Mouse (Mus musculus) MEL (cell line): ENCODE results near the gene Pard3b. TPM values are rescaled to one million over a fixed set of nuclear protein-coding genes. Genes with fewer than 3 reads are reported as not detected.

Experiments
- DNase-seq: peaks from one replicate; pipeline ENCODE4 v3.0.0; 2011; ENCODE audit warnings: low read depth, low spot score
- H3K27ac ChIP-seq: 2 replicates; pipeline ENCODE4 v1.5.1; 2012; ENCODE audit warnings: low read depth, mild to moderate bottlenecking, control low read depth, low read length, moderate library complexity; ENCODE audit not compliant: control insufficient read depth
- H3K27me3 ChIP-seq, 2 experiments: fragments of 150-350 bp in 1 of 2; sonication (generic) in 1 of 2; 2 replicates each; pipeline ENCODE4 v1.6.1; 2012; ENCODE audit warnings: low read length in 2 of 2, mild to moderate bottlenecking in 2 of 2, improper control_type of control experiment in 1 of 2, moderate library complexity in 1 of 2; ENCODE audit not compliant: insufficient read depth in 2 of 2, control insufficient read depth in 1 of 2
- H3K36me3 ChIP-seq, 2 experiments: 2 replicates each; pipeline ENCODE4 v1.6.1; 2012 to 2014; ENCODE audit warnings: low read length in 2 of 2, improper control_type of control experiment in 1 of 2, inconsistent platforms in 1 of 2, mild to moderate bottlenecking in 1 of 2; ENCODE audit not compliant: insufficient read depth in 2 of 2, control insufficient read depth in 1 of 2
- H3K4me1 ChIP-seq, 2 experiments: fragments of 150-350 bp in 1 of 2; sonication (generic) in 1 of 2; 2 replicates each; pipeline ENCODE4 v1.6.1; 2012; ENCODE audit warnings: low read length in 2 of 2, improper control_type of control experiment in 1 of 2, mild to moderate bottlenecking in 1 of 2; ENCODE audit not compliant: insufficient read depth in 2 of 2, control insufficient read depth in 1 of 2
- H3K4me3 ChIP-seq, 2 experiments: fragments of 150-350 bp in 1 of 2; sonication (generic) in 1 of 2; 2 replicates each; pipeline ENCODE4 v1.5.1; 2012; ENCODE audit warnings: low read depth in 2 of 2, low read length in 2 of 2, mild to moderate bottlenecking in 2 of 2, moderate library complexity in 2 of 2, control low read depth in 1 of 2, improper control_type of control experiment in 1 of 2; ENCODE audit not compliant: control insufficient read depth in 1 of 2, insufficient read depth in 1 of 2
- H3K79me2 ChIP-seq: 2 replicates; pipeline ENCODE4 v1.6.1; 2012; ENCODE audit warnings: mild to moderate bottlenecking, low read length, moderate library complexity; ENCODE audit not compliant: control insufficient read depth, poor library complexity, insufficient read depth
- H3K9ac ChIP-seq: 2 replicates; pipeline ENCODE4 v1.6.1; 2012; ENCODE audit warnings: low read depth, mild to moderate bottlenecking, control low read depth, low read length, moderate library complexity; ENCODE audit not compliant: control insufficient read depth, poor library complexity, severe bottlenecking
- H3K9me3 ChIP-seq: fragments of 150-350 bp; sonication (generic); replicated peaks from 2 replicates; pipeline ENCODE4 v1.6.1; 2012; ENCODE audit warnings: mild to moderate bottlenecking, low read length, improper control_type of control experiment, moderate library complexity; ENCODE audit not compliant: insufficient read depth
- BHLHE40 ChIP-seq: IDR thresholded peaks from 2 replicates; pipeline ENCODE4 v1.6.1; 2012; ENCODE audit warnings: low read depth, mild to moderate bottlenecking, inconsistent platforms, low read length, improper control_type of control experiment, borderline replicate concordance
- CHD1 ChIP-seq: IDR thresholded peaks from 2 replicates; pipeline ENCODE4 v1.6.1; 2012; ENCODE audit warnings: low read depth, mild to moderate bottlenecking, inconsistent platforms, low read length, improper control_type of control experiment
- EP300 ChIP-seq, 2 experiments: IDR thresholded peaks; 2 replicates each; pipeline ENCODE4 v1.6.1; 2011; ENCODE audit warnings: improper control_type of control experiment in 2 of 2, low read length in 2 of 2, low read depth in 1 of 2, mild to moderate bottlenecking in 1 of 2
- KAT2A ChIP-seq: conservative IDR thresholded peaks from 2 replicates; pipeline ENCODE4 v1.6.1; 2012; ENCODE audit warnings: low read depth, low read length, improper control_type of control experiment, inconsistent platforms
- MAX ChIP-seq: IDR thresholded peaks from 2 replicates; pipeline ENCODE4 v1.6.1; 2011; ENCODE audit warnings: low read length, improper control_type of control experiment
- MEF2A ChIP-seq: IDR thresholded peaks from 2 replicates; pipeline ENCODE4 v1.6.1; 2014; ENCODE audit warnings: low read depth, mild to moderate bottlenecking, inconsistent platforms, low read length, improper control_type of control experiment; ENCODE audit not compliant: poor library complexity, insufficient replicate concordance, severe bottlenecking; ENCODE audit errors: extremely low read depth
- MYB ChIP-seq: IDR thresholded peaks from 2 replicates; pipeline ENCODE4 v1.6.1; 2011; ENCODE audit warnings: mild to moderate bottlenecking, low read depth, low read length, improper control_type of control experiment
- NRF1 ChIP-seq: IDR thresholded peaks from 2 replicates; pipeline ENCODE4 v1.6.1; 2014; ENCODE audit warnings: low read depth, mild to moderate bottlenecking, inconsistent platforms, low read length, improper control_type of control experiment, moderate library complexity; ENCODE audit not compliant: poor library complexity, insufficient read depth, severe bottlenecking
- POLR2AphosphoS2 ChIP-seq: IDR thresholded peaks from 2 replicates; pipeline ENCODE4 v1.6.1; 2011; ENCODE audit warnings: low read length, improper control_type of control experiment
- POLR2AphosphoS5 ChIP-seq: IDR thresholded peaks from 2 replicates; pipeline ENCODE4 v1.6.1; 2012; ENCODE audit warnings: low read depth, borderline replicate concordance, mild to moderate bottlenecking, inconsistent platforms, low read length, moderate library complexity, mixed read lengths
- RAD21 ChIP-seq: IDR thresholded peaks from 2 replicates; pipeline ENCODE4 v1.6.1; 2011; ENCODE audit warnings: mild to moderate bottlenecking, low read depth, low read length, improper control_type of control experiment
- SIN3A ChIP-seq: IDR thresholded peaks from 2 replicates; pipeline ENCODE4 v1.6.1; 2012; ENCODE audit warnings: low read length, improper control_type of control experiment, inconsistent platforms
- TCF12 ChIP-seq: IDR thresholded peaks from 2 replicates; pipeline ENCODE4 v1.6.1; 2014; ENCODE audit warnings: low read depth, mild to moderate bottlenecking, inconsistent platforms, low read length, improper control_type of control experiment, moderate library complexity
- USF1 ChIP-seq: IDR thresholded peaks from 2 replicates; pipeline ENCODE4 v1.6.1; 2014; ENCODE audit warnings: low read depth, mild to moderate bottlenecking, inconsistent platforms, low read length, improper control_type of control experiment, moderate library complexity
- USF2 ChIP-seq, 2 experiments: IDR thresholded peaks; 2 replicates each; pipeline ENCODE4 v1.6.1; 2011 to 2012; ENCODE audit warnings: improper control_type of control experiment in 2 of 2, low read length in 2 of 2, borderline replicate concordance in 1 of 2, inconsistent platforms in 1 of 2, low read depth in 1 of 2, mild to moderate bottlenecking in 1 of 2; ENCODE audit not compliant: insufficient read depth in 1 of 2
- ZKSCAN1 ChIP-seq: IDR thresholded peaks from 2 replicates; pipeline ENCODE4 v1.6.1; 2012; ENCODE audit warnings: low read depth, mild to moderate bottlenecking, inconsistent platforms, low read length, improper control_type of control experiment, moderate library complexity
- ZMIZ1 ChIP-seq: IDR thresholded peaks from 2 replicates; pipeline ENCODE4 v1.6.1; 2012; ENCODE audit warnings: low read depth, mild to moderate bottlenecking, inconsistent platforms, low read length, improper control_type of control experiment, moderate library complexity
- ZNF384 ChIP-seq: IDR thresholded peaks from 2 replicates; pipeline ENCODE4 v1.6.1; 2012; ENCODE audit warnings: low read depth, mild to moderate bottlenecking, inconsistent platforms, low read length, improper control_type of control experiment
- polyA plus RNA-seq, 2 experiments: library from polyadenylated mRNA; stranded (reverse) in 1 of 2; unstranded in 1 of 2; fragments of >175 nt in 1 of 2; fragments of >200 nt in 1 of 2; gene quantifications; 2 replicates each; pipeline versions ENCODE4 v1.2.1 to v1.2.4; 2012; ENCODE audit warnings: low replicate concordance in 2 of 2, low read depth in 1 of 2; ENCODE audit not compliant: insufficient read length in 2 of 2, insufficient read depth in 1 of 2, missing spikeins in 1 of 2
- total RNA-seq: library from RNA; depleted of rRNA; stranded (reverse); fragments of 300-350 nt; gene quantifications from 2 replicates; pipeline ENCODE4 v1.2.3, GENCODE M21; 2012

Pard3b gene
- total and polyA plus RNA-seq, 3 experiments = not detected

GRCm38 (mm10) chr1:62639012-62639411, 1000.4 kb downstream of the Pard3b start:
- no peak overlapping the region for H3K9ac ChIP-seq
- DNase-seq = no peak
- no peaks in the 10 kb centered on the region for H3K36me3 ChIP-seq
- no peaks in the 10 kb centered on the region for H3K27me3 ChIP-seq
- no peak for TF ChIP-seq POLR2AphosphoS5
- no peak for TF ChIP-seq ZNF384
- TF ChIP-seq SIN3A = no peak
- no peak for TF ChIP-seq MEF2A
- TF ChIP-seq MAX = no peak
- TF ChIP-seq ZKSCAN1 = no peak
- TF ChIP-seq BHLHE40 = no peak
- no peak for TF ChIP-seq CHD1
- TF ChIP-seq USF1 = no peak
- no peak for TF ChIP-seq ZMIZ1
- TF ChIP-seq EP300 (IDR thresholded peaks at IDR 0.05; ENCODE audit: low read depth in 1 of 2, low read length in 2 of 2) = no peak
- TF ChIP-seq POLR2AphosphoS2 = no peak
- TF ChIP-seq TCF12 = no peak
- H3K79me2 ChIP-seq = no peaks in the 10 kb centered on the region
- H3K4me3 ChIP-seq = no peak overlapping the region
- no peaks in the 10 kb centered on the region for H3K9me3 ChIP-seq
- H3K4me1 ChIP-seq = no peaks in the 10 kb centered on the region
- no peak overlapping the region for H3K27ac ChIP-seq

- no peak for DNase-seq
- no peaks in the 10 kb centered on the region for H3K9me3 ChIP-seq
- no peaks in the 10 kb centered on the region for H3K27me3 ChIP-seq
- H3K4me1 ChIP-seq = no peaks in the 10 kb centered on the region
- no peak overlapping the region for H3K9ac ChIP-seq
- no peak overlapping the region for H3K27ac ChIP-seq
- H3K4me3 ChIP-seq = no peak overlapping the region
- H3K79me2 ChIP-seq = no peaks in the 10 kb centered on the region
- TF ChIP-seq RAD21 (no peak), KAT2A (no peak), USF2 (IDR thresholded peaks at IDR 0.05; ENCODE audit: borderline replicate concordance in 1 of 2, insufficient read depth in 1 of 2, low read depth in 1 of 2, low read length in 2 of 2) (no peak), USF1 (no peak), NRF1 (no peak), ZNF384 (no peak), SIN3A (no peak), MYB (no peak)
- H3K36me3 ChIP-seq = no peaks in the 10 kb centered on the region
Measured at GRCm38 (mm10) chr1:62639440-62639839, 1000.8 kb downstream of the Pard3b start.
